Mouse (Mus musculus) small intestine, adult 2 months (tissue): ENCODE data around the gene Ccdc24.

ENCODE experiments used
- CTCF ChIP-seq: fragments of 200-500 bp; IDR thresholded peaks from 2 replicates; pipeline ENCODE4 v1.5.1; 2012; ENCODE audit warnings: low read depth, mild to moderate bottlenecking, control low read depth, inconsistent platforms, low read length, moderate library complexity, mixed read lengths; ENCODE audit not compliant: insufficient replicate concordance, insufficient read length; ENCODE audit errors: extremely low read depth
- POLR2A ChIP-seq: fragments of 200-500 bp; IDR thresholded peaks from 2 replicates; pipeline ENCODE4 v1.6.1; 2012; ENCODE audit warnings: low read depth, mild to moderate bottlenecking, control low read depth, inconsistent platforms, low read length, moderate library complexity

GRCm38 (mm10) chr4:117836204-117836767 is 36.1 kb downstream of the Ccdc24 start:
- TF ChIP-seq POLR2A (no peak), CTCF (no peak)
